Mouse (Mus musculus) hindbrain, embryonic 12.5 days (tissue): ENCODE results near the gene Map2k7. TPM values are rescaled to one million over a fixed set of nuclear protein-coding genes. Genes with fewer than 3 reads are reported as not detected.
A peak's percentile ranks its signal among the peaks of the same experiment; 100 is the strongest.

Experiments
- ATAC-seq: fragments of 200-750 bp; cut with Nextera tagmentation; 2 replicates; pipeline ENCODE4 v1.8.0; 2017; ENCODE audit warnings: moderate TSS enrichment; ENCODE audit not compliant: low FRiP score
- H3K27ac ChIP-seq: fragments of 300-500 bp; sonication (generic); 2 replicates; pipeline ENCODE4 v1.5.1; 2016; ENCODE audit warnings: mild to moderate bottlenecking
- H3K27me3 ChIP-seq: fragments of 300-500 bp; sonication (generic); 2 replicates; pipeline ENCODE4 v1.6.1; 2016; ENCODE audit warnings: mild to moderate bottlenecking
- H3K36me3 ChIP-seq: fragments of 300-500 bp; sonication (generic); 2 replicates; pipeline ENCODE4 v1.6.1; 2016; ENCODE audit warnings: mild to moderate bottlenecking
- H3K4me1 ChIP-seq: fragments of 300-500 bp; sonication (generic); 2 replicates; pipeline ENCODE4 v1.6.1; 2016
- H3K4me2 ChIP-seq: fragments of 300-500 bp; sonication (generic); replicated peaks from 2 replicates; pipeline ENCODE4 v1.6.1; 2016; ENCODE audit warnings: mild to moderate bottlenecking
- H3K4me3 ChIP-seq: fragments of 300-500 bp; sonication (generic); 2 replicates; pipeline ENCODE4 v1.5.1; 2016; ENCODE audit warnings: mild to moderate bottlenecking
- H3K9ac ChIP-seq: fragments of 300-500 bp; sonication (generic); 2 replicates; pipeline ENCODE4 v1.6.1; 2016; ENCODE audit warnings: mild to moderate bottlenecking, moderate library complexity
- H3K9me3 ChIP-seq: fragments of 300-500 bp; sonication (generic); replicated peaks from 2 replicates; pipeline ENCODE4 v1.6.1; 2016; ENCODE audit warnings: mild to moderate bottlenecking
- WGBS: fragments of 180-500 bp; shearing (Covaris S2); methylation state at CpG from one replicate; pipeline ENCODE4 v1.1.7; 2016; 5-methylcytosine and 5-hydroxymethylcytosine counted together
- polyA plus RNA-seq: library from polyadenylated mRNA; unstranded; fragments of >200 nt; fragmentation: Nextera tagmentation; extraction: Ambion mirVana; gene quantifications from 2 replicates; pipeline ENCODE4 v1.2.1, GENCODE M21; 2016

Gene Map2k7
- polyA plus RNA-seq, 1 experiment from 2014 or later = 41.2 TPM

DNA sequence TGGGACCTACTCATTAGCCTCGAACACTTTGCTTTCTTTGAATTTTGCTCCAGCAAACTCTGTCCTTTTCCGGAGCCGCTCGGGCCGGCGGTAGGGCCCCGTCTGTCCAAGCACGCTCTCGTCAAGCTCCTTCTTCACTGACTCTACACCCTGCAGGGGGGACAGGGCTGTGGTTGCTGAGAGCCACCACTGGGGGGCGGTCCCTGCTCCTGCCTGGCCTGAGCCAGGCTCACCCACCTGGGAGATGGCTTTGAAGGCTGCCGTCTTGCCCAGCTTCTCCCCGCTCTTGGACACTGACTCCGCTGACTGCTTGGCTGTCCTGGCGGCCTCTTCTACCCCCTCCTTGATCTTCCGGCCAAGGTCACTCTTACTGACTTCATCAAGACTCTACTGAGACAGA is 29.1 kb downstream of the Map2k7 start:
- Histone ChIP-seq H3K27ac (no peak overlapping the region), H3K27me3 (no peaks in the 10 kb centered on the region), H3K36me3 (peaks cover 83% of the 10 kb centered on the region), H3K4me3 (no peak overlapping the region), H3K9me3 (no peaks in the 10 kb centered on the region), H3K4me1 (no peaks in the 10 kb centered on the region), H3K4me2 (no peak overlapping the region), H3K9ac (no peak overlapping the region)
- ATAC-seq = no peak
- 77% methylated on average over 15 of the region's 15 CpGs for WGBS

DNA sequence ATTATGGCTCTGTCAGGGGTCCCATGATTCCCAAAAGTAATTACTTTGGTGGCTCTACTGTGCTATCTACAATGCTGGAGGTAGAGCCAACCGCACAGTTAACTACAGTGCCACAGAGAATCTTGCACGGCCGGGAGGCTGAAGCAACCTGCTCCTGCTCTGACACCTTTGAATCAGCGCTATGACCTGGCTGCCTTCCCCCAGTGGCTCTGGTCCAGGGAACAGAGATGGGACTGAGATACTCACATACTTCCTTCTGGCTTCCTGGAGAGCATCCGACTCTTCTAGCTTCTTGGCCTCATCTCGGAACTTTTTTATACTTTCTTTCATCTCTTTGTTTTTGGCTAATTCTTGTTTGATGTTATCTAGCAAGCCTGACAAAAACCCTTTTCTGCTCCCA is 31.1 kb downstream of the Map2k7 start:
- no peak overlapping the region for H3K4me3 ChIP-seq
- no peak overlapping the region for H3K4me2 ChIP-seq
- H3K4me1 ChIP-seq = peaks cover 2% of the 10 kb centered on the region; the same call in 1 of the 2 replicates
- 96% methylated on average over 6 of the region's 6 CpGs for WGBS
- no peaks in the 10 kb centered on the region for H3K9me3 ChIP-seq
- no peak overlapping the region for H3K27ac ChIP-seq
- no peaks in the 10 kb centered on the region for H3K27me3 ChIP-seq
- ATAC-seq = no peak
- H3K36me3 ChIP-seq = peaks cover 78% of the 10 kb centered on the region
- H3K9ac ChIP-seq = no peak overlapping the region

DNA sequence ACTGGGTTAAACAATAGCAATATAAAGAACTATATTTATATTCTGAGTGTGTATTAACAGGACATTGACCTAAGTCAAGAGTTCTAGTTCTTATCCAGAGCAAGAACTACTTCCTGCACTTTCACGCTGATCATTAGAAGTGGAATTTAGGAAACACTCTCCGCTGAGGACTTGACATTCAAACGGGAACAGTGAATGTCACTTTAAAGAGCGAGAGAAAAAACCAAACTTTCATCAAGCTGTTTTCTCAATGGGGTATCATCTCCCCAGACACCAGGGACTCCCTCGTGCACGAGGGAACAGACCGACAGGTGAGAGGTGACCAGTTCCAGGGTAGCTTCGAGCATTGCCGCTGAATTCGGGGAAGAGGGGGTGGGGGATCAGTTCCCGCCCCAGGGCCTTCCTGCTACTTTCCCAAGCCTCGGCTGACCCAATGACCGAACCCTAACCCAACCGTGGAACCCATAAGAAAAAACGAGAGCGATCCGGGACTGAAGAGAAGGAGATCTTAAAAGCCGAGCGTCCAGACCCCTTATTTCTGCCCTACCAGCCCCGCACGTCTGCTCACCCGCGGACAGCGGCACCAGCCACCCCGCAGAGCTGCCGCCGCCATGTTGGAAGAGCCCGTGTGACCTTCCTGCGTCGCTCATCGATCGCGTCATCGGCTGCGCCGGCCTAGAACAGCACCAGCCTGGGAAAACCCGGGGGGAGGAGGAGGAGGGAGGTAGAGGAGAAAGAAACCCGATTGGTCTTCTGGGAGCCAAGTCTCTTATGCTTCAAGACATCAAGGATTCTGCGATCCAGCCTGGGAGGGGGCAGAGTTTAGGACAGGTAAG is 37.0 kb downstream of the Map2k7 start, which contains the start of gene Timm44:
Timm44 (minus strand) TSS at position 639 of the 836 bp plus-strand sequence.
- Histone ChIP-seq H3K4me1 (peaks cover 7% of the 10 kb centered on the region), H3K9me3 (no peaks in the 10 kb centered on the region), H3K36me3 (peaks cover 27% of the 10 kb centered on the region), H3K9ac (peak within 1 kb of the TSS; percentile 79), H3K4me3 (peak within 1 kb of the TSS; percentile 61), H3K4me2 (peak within 1 kb of the TSS; percentile 61), H3K27ac (peak within 1 kb of the TSS; percentile 76), H3K27me3 (no peaks in the 10 kb centered on the region)
- WGBS = under 1% methylated on average over 39 of the region's 39 CpGs
- peak; percentile 94 for ATAC-seq

DNA sequence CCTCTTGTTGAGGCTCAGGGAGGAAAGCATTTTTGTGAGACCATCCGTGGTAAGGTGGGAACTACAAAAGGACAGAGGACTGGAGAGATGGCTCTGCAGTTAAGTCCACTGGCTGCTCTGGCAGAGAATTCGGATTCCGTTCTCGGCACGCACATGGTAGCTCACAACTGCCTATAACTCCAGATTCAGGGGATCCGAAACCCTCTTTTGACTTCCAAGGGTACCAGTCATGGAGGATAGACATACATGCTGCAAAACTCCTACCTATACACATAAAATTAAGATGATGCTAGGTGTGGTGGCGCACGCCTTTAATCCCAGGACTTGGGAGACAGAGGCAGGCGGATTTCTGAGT is 37.5 kb downstream of the Map2k7 start:
- WGBS = 31% methylated on average over 9 of the region's 9 CpGs
- Histone ChIP-seq H3K4me3 (peak overlapping the region; percentile 61), H3K4me1 (peaks cover 7% of the 10 kb centered on the region), H3K9ac (peak overlapping the region; percentile 79), H3K9me3 (no peaks in the 10 kb centered on the region), H3K36me3 (peaks cover 24% of the 10 kb centered on the region), H3K27ac (peak overlapping the region; percentile 76), H3K4me2 (peak overlapping the region; percentile 61), H3K27me3 (no peaks in the 10 kb centered on the region)
- ATAC-seq = no peak

DNA sequence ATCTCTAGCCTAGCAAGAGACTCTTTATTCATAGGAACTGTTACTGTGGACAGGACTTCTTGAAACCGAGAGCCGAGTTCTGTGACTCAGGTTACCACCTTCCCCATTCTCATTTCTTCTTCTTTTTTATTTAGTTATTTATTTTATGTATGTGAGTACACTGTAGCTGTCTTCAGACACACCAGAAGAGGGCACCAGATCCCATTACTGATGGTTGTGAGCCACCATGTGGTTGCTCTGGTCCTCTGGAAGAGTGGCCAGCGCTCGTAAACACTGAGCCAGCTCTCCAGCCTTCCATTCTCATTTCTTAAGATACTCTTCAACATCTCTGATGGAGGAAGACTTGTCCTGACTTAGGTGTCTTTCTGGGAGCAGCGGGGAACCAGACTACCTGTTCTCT is 54.2 kb downstream of the Map2k7 start:
- H3K9ac ChIP-seq = no peak overlapping the region
- no peak overlapping the region for H3K4me2 ChIP-seq
- H3K9me3 ChIP-seq = no peaks in the 10 kb centered on the region
- ATAC-seq = no peak
- no peak overlapping the region for H3K4me3 ChIP-seq
- peaks cover 80% of the 10 kb centered on the region for H3K36me3 ChIP-seq
- no peaks in the 10 kb centered on the region for H3K4me1 ChIP-seq
- no peaks in the 10 kb centered on the region for H3K27me3 ChIP-seq
- WGBS = 86% methylated on average over 5 of the region's 5 CpGs
- no peak overlapping the region for H3K27ac ChIP-seq

Other genes with a start within 250 kb of the Map2k7 start
- gene Cd209f, start 132.9 kb upstream of the Map2k7 start, polyA plus RNA-seq = not detected in 2 replicates
- gene Cd209g, start 104.6 kb upstream of the Map2k7 start, polyA plus RNA-seq = not detected in 2 replicates
- 70.1 and 70.6 TPM in 2 replicates for gene Evi5l, start 72.2 kb upstream of the Map2k7 start, polyA plus RNA-seq
- 39.2 and 42.0 TPM in 2 replicates for gene Prr36, start 21.3 kb upstream of the Map2k7 start, polyA plus RNA-seq
- 0.17 TPM in 1 of 2 replicates, not detected in the other for gene Lrrc8e, start 11.9 kb upstream of the Map2k7 start, polyA plus RNA-seq
- 1.4 and 2.0 TPM in 2 replicates for gene Gm49320, start 125 bp downstream of the Map2k7 start, polyA plus RNA-seq
- gene Tgfbr3l, start 9.5 kb downstream of the Map2k7 start, polyA plus RNA-seq = 4.0 and 8.7 TPM in 2 replicates
- 57.3 and 60.2 TPM in 2 replicates for gene Snapc2, start 14.3 kb downstream of the Map2k7 start, polyA plus RNA-seq
- gene Ctxn1, start 20.5 kb downstream of the Map2k7 start, polyA plus RNA-seq = 194 and 195 TPM in 2 replicates
- 49.9 and 54.1 TPM in 2 replicates for gene Timm44, start 37.2 kb downstream of the Map2k7 start, polyA plus RNA-seq
- gene Ccl25, start 86.5 kb downstream of the Map2k7 start, polyA plus RNA-seq = 22.3 and 24.1 TPM in 2 replicates
- gene Elavl1, start 86.7 kb downstream of the Map2k7 start, polyA plus RNA-seq = 248 and 251 TPM in 2 replicates